ENCODE assay signal across 8 mouse cellular contexts in genomic region chr8:84846094-84846721, GRCm38 (mm10). TPM values are rescaled to one million over a fixed set of nuclear protein-coding genes. Genes with fewer than 3 reads are reported as not detected.
A peak's percentile ranks its signal among the peaks of the same experiment; 100 is the strongest.
DNase-seq lines count a peak whose midpoint lies in the region; ATAC-seq and TF ChIP-seq lines count a peak whose summit lies in the region.

No protein-coding gene starts in this region.

- peak overlapping the region; percentile 97 for H3K9ac ChIP-seq in embryonic facial prominence, embryonic 13.5 days
- H3K9ac ChIP-seq in intestine, embryonic 14.5 days (ENCODE audit: low read length) = peak overlapping the region; percentile 99
- peak overlapping the region; percentile 97 for H3K9ac ChIP-seq in neural tube, embryonic 14.5 days (replicated peaks; ENCODE audit: low read depth, low read length)

- peak overlapping the region; percentile 88 for H3K27ac ChIP-seq in embryonic facial prominence, embryonic 13.5 days
- H3K27ac ChIP-seq in intestine, embryonic 14.5 days (ENCODE audit: low read depth) = peak overlapping the region; percentile 79
- H3K27ac ChIP-seq in neural tube, embryonic 14.5 days (ENCODE audit: low read depth, low read length) = peak overlapping the region; percentile 73

- H3K36me3 ChIP-seq in E14TG2a.4 (ENCODE audit: insufficient read depth, low read length) = peaks cover 51% of the 10 kb centered on the region
- H3K36me3 ChIP-seq in embryonic facial prominence, embryonic 13.5 days = peaks cover 45% of the 10 kb centered on the region
- H3K36me3 ChIP-seq in intestine, embryonic 14.5 days (ENCODE audit: control insufficient read depth, insufficient read depth, low read length) = peaks cover 45% of the 10 kb centered on the region
- peaks cover 39% of the 10 kb centered on the region for H3K36me3 ChIP-seq in neural tube, embryonic 14.5 days (ENCODE audit: control insufficient read depth, insufficient read depth, low read length)

- no peaks in the 10 kb centered on the region for H3K27me3 ChIP-seq in E14TG2a.4 (ENCODE audit: insufficient read depth, low read length)
- H3K27me3 ChIP-seq in embryonic facial prominence, embryonic 13.5 days = no peaks in the 10 kb centered on the region
- H3K27me3 ChIP-seq in intestine, embryonic 14.5 days (replicated peaks; ENCODE audit: control insufficient read depth, insufficient read depth, low read length) = no peaks in the 10 kb centered on the region
- H3K27me3 ChIP-seq in neural tube, embryonic 14.5 days (ENCODE audit: control insufficient read depth, insufficient read depth, low read length) = no peaks in the 10 kb centered on the region

- peaks cover 50% of the 10 kb centered on the region for H3K4me1 ChIP-seq in E14TG2a.4 (replicated peaks; ENCODE audit: low read depth, low read length)
- H3K4me1 ChIP-seq in embryonic facial prominence, embryonic 13.5 days = peaks cover 42% of the 10 kb centered on the region
- peaks cover 33% of the 10 kb centered on the region for H3K4me1 ChIP-seq in intestine, embryonic 14.5 days (replicated peaks; ENCODE audit: control insufficient read depth, insufficient read depth, low read length)
- peaks cover 21% of the 10 kb centered on the region for H3K4me1 ChIP-seq in neural tube, embryonic 14.5 days (ENCODE audit: control insufficient read depth, insufficient read depth, low read length)

- WGBS in embryonic facial prominence, embryonic 13.5 days = under 1% methylated on average over 30 of the region's 30 CpGs
- WGBS in intestine, embryonic 14.5 days = under 1% methylated on average over 30 of the region's 30 CpGs
- under 1% methylated on average over 30 of the region's 30 CpGs for WGBS in neural tube, embryonic 14.5 days

- H3K9me3 ChIP-seq in E14TG2a.4 (ENCODE audit: low read length) = no peaks in the 10 kb centered on the region
- H3K9me3 ChIP-seq in embryonic facial prominence, embryonic 13.5 days = no peaks in the 10 kb centered on the region
- no peaks in the 10 kb centered on the region for H3K9me3 ChIP-seq in intestine, embryonic 14.5 days (ENCODE audit: control insufficient read depth, low read length)
- H3K9me3 ChIP-seq in neural tube, embryonic 14.5 days (ENCODE audit: control insufficient read depth, low read length) = no peaks in the 10 kb centered on the region

- no peak for TF ChIP-seq CTCF in E14TG2a.4 (conservative IDR thresholded peaks at IDR 0.05; ENCODE audit: low read length)

- DNase-seq in kidney, adult 18-20 months = peak; percentile 21
- DNase-seq in kidney, postnatal 10 days = no peak
- no peak for DNase-seq in intestine, embryonic 14.5 days (ENCODE audit: low spot score)
- DNase-seq in urinary bladder, postnatal 36 days (ENCODE audit: low spot score in 2 of 2) = no peak
- no peak for DNase-seq in urinary bladder, postnatal 25 days (ENCODE audit: low spot score)

- H3K4me2 ChIP-seq in embryonic facial prominence, embryonic 13.5 days = peak overlapping the region; percentile 84
- H3K4me2 ChIP-seq in intestine, embryonic 14.5 days (ENCODE audit: low read length) = peak overlapping the region; percentile 73
- peak overlapping the region; percentile 70 for H3K4me2 ChIP-seq in neural tube, embryonic 14.5 days (ENCODE audit: low read depth, low read length)

- ATAC-seq in embryonic facial prominence, embryonic 13.5 days (ENCODE audit: insufficient number of reproducible peaks, insufficient read depth, low FRiP score, low TSS enrichment, low read depth) = peak; percentile 0; the same call in 1 of the 2 replicates
- no peak for ATAC-seq in intestine, embryonic 14.5 days (replicated peaks; ENCODE audit: low FRiP score, low TSS enrichment, low read depth)
- peak; percentile 28 for ATAC-seq in neural tube, embryonic 14.5 days (ENCODE audit: low read depth)

- peak overlapping the region; percentile 100 for H3K4me3 ChIP-seq in E14TG2a.4 (replicated peaks; ENCODE audit: low read length)
- peak overlapping the region; percentile 97 for H3K4me3 ChIP-seq in embryonic facial prominence, embryonic 13.5 days
- peak overlapping the region; percentile 99 for H3K4me3 ChIP-seq in intestine, embryonic 14.5 days (ENCODE audit: low read depth, low read length)
- H3K4me3 ChIP-seq in neural tube, embryonic 14.5 days (ENCODE audit: low read depth, low read length) = peak overlapping the region; percentile 82

RNA-seq across cellular contexts. Expression of gene Calr, which starts 0.5 kb away (rescaled TPM):
- polyA plus RNA-seq in embryonic facial prominence, embryonic 13.5 days (2015; fragmentation: Nextera tagmentation; extraction: Ambion mirVana) = 959 and 1,012 TPM in 2 replicates
- 721 and 823 TPM in 2 replicates for polyA plus RNA-seq in intestine, embryonic 14.5 days (2014; fragmentation: Nextera tagmentation; extraction: Ambion mirVana)
- polyA plus RNA-seq in neural tube, embryonic 14.5 days (2014; fragmentation: Nextera tagmentation; extraction: Ambion mirVana) = 615 and 623 TPM in 2 replicates

RNA-seq across cellular contexts. Expression of gene Rad23a, which starts 5.7 kb away (rescaled TPM):
- polyA plus RNA-seq in embryonic facial prominence, embryonic 13.5 days (2015; fragmentation: Nextera tagmentation; extraction: Ambion mirVana) = 97.1 and 100 TPM in 2 replicates
- 126 and 129 TPM in 2 replicates for polyA plus RNA-seq in intestine, embryonic 14.5 days (2014; fragmentation: Nextera tagmentation; extraction: Ambion mirVana)
- polyA plus RNA-seq in neural tube, embryonic 14.5 days (2014; fragmentation: Nextera tagmentation; extraction: Ambion mirVana) = 69.4 and 78.1 TPM in 2 replicates

RNA-seq across cellular contexts. Expression of gene Farsa, which starts 10.6 kb away (rescaled TPM):
- polyA plus RNA-seq in embryonic facial prominence, embryonic 13.5 days (2015; fragmentation: Nextera tagmentation; extraction: Ambion mirVana) = 105 and 108 TPM in 2 replicates
- 89.0 TPM in 2 replicates for polyA plus RNA-seq in intestine, embryonic 14.5 days (2014; fragmentation: Nextera tagmentation; extraction: Ambion mirVana)
- polyA plus RNA-seq in neural tube, embryonic 14.5 days (2014; fragmentation: Nextera tagmentation; extraction: Ambion mirVana) = 90.9 and 98.2 TPM in 2 replicates

RNA-seq across cellular contexts. Expression of gene Gadd45gip1, which starts 14.9 kb away (rescaled TPM):
- polyA plus RNA-seq in embryonic facial prominence, embryonic 13.5 days (2015; fragmentation: Nextera tagmentation; extraction: Ambion mirVana) = 45.6 and 48.2 TPM in 2 replicates
- 57.8 and 60.8 TPM in 2 replicates for polyA plus RNA-seq in intestine, embryonic 14.5 days (2014; fragmentation: Nextera tagmentation; extraction: Ambion mirVana)
- polyA plus RNA-seq in neural tube, embryonic 14.5 days (2014; fragmentation: Nextera tagmentation; extraction: Ambion mirVana) = 33.1 and 39.8 TPM in 2 replicates

RNA-seq across cellular contexts. Expression of gene Dand5, which starts 23.6 kb away (rescaled TPM):
- 7.0 TPM in 2 replicates for polyA plus RNA-seq in embryonic facial prominence, embryonic 13.5 days (2015; fragmentation: Nextera tagmentation; extraction: Ambion mirVana)
- polyA plus RNA-seq in intestine, embryonic 14.5 days (2014; fragmentation: Nextera tagmentation; extraction: Ambion mirVana) = 5.2 and 5.4 TPM in 2 replicates
- 12.3 and 16.9 TPM in 2 replicates for polyA plus RNA-seq in neural tube, embryonic 14.5 days (2014; fragmentation: Nextera tagmentation; extraction: Ambion mirVana)
